Mouse (Mus musculus) right cerebral cortex, postnatal 4 days (tissue): ENCODE data around the gene Gsg1.

ENCODE experiments used
- DNase-seq: peaks from one replicate; pipeline ENCODE4 v3.0.0-alpha.2; 2022

The Gsg1 gene

DNA sequence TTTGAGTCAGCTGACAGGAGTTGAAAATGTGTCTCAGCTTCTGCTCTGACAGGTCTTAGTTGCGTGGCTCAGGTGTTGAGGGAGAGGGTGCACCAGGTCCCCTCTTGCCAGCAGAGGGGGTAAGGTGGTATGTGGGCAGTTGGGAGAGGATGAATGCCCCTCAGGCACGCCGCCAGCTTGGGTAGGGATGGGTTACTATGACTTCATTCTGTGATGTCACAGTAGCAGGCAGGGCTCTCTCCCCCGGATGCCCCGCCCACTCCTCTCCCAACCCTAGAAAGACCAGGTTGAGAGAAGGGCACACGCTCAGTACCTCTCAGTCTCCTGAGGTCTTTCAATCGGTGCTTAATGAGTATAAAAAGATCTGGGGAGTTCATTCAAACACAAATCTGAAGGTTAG, at the start of gene Gsg1:
Gsg1 (minus strand) TSS at position 199 of the 400 bp plus-strand sequence.
- no peak for DNase-seq

DNA sequence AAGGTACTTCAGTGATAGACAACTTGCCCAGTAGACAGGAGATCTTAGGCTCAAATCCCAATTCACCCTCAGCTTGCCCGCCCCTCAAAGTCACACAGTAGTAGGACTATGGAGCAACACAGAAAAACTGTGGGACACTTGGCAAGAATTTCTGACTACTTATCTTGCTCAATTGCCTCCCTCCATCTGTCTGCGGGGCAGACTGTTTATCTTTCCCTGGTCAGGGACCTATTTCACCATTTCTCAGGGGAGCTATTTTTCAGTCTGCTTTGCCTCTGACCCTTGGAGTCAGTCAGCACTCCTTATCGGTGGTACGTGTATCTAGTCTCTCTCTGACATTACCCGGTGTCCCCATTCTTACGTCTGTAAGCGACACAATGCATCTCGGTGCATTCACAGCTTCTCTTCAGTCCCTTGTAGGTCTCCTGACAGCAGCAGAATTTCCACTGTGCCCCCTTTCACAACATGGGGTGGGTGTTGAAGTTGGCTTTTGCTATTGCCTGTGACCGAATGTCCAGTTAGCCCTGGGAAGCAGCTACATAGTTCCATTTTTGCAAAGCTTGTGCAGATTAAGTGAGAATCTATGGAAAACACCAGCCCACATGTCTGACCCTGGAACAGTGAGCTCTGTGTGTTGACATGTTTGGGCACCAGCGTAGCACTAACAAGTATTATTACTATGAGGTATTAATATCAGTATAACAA, 48.4 kb upstream of the Gsg1 start:
- DNase-seq: no peak

DNA sequence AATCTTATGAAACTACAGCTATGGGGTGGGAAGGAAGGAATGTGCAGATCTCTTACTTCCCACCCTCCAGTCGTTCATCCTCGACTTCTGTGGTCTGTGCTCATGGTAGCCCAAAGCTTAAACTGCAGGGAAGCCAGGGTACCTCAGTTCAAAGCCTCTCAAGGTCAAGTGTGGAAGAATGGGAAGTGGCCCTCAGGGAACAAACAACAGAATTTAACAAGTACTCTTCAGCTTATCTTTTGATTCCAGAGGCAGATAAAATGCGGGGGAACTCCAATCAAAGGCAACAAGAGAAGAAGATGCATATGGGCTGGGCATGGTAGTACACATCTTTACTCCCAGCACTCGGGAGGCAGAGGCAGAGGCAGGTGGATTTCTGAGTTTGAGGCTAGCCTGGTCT, 46.3 kb upstream of the Gsg1 start:
- no peak for DNase-seq

DNA sequence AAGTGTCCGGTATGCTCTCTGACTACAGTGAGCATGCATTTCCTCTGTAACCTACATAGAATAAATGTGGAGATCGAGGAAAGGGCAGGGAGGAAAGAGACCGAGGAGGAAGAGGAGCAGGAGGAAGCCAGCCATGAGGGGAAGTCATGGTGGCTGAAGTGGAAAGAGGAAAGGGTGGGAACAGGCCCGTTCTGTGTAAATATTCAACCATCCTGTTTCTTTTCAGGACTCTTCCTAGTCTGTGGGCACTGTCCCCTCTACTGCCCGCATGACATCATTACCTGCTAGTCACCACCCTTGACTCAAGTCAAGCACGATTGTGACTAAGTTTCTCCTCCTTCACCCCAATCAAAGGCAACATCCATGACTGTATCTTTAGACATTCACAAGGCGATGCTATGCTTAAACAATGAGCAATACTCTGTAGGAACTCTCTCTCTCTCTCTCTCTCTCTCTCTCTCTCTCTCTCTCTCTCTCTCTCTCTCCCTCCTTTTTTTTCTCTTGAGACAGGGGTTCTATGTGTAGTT, 44.9 kb upstream of the Gsg1 start:
- DNase-seq: no peak

DNA sequence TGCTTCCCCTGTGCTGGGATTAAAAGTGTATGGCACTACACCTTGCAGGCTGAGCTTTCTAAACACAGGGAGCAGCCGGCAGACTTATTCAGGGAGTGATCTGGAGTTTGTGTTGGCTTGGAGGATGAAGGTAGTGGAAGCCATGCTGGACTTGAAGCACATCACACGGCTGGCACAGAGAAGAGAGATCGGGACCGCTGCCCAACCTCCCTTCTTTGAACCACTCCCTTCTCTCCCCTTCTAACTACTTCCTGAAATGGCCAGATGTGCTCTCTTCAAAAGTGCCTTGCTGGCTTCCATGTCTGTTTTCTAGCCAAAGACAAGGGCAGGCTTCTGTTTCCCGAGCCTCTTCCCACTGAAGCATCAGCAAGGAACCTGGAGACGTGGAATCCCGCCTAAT, 43.4 kb upstream of the Gsg1 start:
- no peak for DNase-seq

DNA sequence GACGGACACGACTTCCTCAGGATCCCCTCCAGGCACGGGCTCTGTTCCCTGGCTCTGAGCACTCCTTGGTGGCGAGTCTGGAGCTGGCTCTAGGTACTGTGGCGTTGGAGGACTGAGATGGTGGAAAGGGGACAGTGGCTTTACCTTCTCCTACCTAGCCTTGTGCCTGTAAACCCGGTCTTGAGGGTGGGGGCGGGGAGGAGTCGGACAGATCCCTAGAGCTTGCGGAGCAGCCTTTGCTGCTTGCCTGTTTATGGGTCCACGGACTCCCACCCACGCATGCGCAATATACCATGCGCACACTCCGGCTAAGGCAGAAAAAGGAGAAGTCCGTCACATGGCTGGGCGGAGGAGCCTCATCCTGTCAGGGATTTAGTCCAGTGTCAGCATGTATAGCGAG, 42.1 kb upstream of the Gsg1 start:
- no peak for DNase-seq

DNA sequence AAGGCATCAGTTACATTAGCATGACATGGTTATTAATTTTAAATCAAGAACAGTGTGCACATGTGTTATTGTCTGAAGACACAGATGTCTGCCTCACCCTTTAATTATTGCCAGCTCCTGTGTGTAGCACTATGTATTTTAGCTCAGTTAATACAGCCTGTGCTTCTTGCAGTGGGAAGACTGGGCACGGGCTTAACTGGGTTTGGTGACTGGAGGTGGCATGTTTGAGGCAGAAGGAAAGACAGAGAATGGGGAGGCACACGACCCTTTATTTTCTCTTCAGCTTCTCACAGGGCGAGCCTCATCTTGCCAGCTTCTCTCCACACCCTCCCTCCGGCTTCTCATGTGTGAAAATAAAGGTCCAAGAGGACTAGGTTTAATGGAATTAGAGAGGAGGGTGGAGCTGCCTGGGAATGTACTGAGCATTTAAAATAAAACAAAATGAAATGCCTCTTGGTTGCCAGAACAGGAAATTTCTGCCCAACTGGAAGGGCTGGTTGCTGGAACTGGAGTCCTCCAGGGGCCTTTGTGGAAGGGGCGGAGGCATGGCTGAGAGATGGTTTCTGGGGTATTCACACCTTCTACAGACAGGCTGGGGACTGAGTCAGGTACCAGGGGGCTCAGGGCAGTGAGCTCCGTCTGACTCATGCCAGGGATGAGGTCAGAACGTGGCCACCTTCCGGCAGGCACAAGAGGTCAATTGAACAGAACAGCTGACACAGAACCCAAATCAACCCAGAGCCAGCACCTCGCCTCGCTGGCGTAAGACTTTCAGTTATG, 41.1 kb upstream of the Gsg1 start:
- peak; percentile 17 for DNase-seq

DNA sequence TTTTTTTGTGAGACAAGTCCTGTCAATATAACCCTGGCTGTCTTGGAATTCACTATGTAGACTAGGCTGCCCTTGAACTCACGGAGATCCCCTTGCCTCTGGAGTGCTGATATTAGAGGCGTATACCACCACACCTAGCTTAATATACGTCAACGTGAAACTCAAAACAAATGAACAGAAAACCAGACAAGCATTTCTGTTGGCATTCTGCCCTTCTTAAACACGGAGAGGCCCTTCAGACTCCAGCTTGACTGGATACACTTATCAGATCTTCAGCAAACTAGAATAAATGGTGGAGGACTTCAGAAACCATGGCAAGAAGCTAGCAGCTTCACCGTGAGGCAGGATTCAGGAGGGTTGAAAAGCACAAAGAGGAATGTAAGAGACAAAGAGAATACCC, 40.0 kb upstream of the Gsg1 start:
- no peak for DNase-seq

DNA sequence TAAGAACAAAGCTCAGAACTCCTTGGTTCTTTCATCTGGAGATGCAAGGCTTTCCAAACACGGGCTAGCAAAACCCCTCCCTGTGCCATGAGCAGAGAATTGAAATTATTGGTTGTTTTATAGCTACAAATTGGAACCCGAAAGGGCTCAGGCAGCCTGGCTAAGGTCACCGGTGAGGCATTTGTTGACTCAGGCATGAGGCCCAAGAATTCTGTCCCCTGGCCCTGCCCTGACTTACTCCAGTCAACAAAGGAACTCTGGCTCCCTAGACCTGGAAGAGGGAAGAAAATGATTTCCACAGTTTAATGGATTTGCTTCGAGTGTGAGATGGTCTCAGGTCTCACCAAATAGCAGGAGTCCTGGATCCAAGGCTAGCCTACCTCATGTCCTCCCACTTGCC, 38.2 kb upstream of the Gsg1 start:
- DNase-seq: no peak

DNA sequence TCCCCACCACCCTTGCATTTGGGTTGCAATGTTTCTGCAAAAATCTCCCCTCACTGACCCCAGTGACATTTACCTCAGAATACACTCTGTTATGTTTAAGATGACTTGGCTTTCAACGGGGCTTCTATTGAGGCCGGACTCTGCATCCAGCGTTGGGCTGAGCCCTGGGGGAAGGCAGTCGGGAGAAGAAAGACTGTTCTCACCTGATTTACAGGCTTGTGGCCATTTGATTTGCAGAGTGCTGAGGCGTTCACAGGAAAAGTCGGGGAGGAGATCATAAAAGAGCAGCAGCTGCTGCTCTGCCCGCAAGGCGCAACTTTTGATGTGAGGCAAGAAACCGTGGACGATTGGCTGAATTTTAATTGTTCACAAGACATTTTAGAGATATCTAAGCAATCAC, 25.7 kb upstream of the Gsg1 start:
- no peak for DNase-seq

DNA sequence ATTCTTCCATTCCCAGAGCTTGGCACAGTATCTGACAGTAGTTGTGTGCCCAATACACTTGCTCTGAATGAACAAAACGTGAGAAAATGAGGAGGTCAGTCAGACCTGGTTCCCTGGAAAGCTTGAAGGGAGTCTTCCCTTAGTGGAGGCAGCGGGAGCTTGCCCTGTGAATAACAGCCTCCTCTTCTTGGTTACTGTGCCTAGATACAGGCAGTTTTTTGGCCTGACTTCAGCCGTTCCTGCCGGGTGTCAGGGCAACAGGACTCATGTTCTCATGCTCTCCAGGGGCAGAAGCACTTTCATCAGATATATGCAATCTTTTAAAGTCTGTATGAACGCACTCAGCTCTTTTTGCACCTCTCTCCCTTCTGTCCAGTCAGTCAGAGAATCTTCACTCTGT, 25.1 kb upstream of the Gsg1 start:
- DNase-seq: no peak

DNA sequence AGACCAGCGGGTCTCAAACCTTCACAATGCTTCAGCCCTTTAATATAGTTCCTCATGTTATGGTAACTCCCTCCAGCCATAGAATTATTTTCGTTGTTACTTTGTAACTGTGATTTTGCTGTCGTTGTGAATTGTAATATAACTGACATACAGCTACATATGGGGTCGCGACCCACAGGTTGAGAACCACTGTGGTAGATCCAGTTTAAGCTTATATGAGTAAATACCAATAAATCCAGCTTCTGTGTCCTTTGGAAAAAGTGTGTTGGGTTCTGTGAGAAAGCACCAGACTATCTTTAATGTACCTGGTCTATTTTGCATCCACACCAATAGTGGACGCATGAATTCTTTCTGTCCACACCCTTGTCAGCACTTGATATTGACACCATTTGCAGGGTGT, 24.2 kb upstream of the Gsg1 start:
- DNase-seq: no peak

DNA sequence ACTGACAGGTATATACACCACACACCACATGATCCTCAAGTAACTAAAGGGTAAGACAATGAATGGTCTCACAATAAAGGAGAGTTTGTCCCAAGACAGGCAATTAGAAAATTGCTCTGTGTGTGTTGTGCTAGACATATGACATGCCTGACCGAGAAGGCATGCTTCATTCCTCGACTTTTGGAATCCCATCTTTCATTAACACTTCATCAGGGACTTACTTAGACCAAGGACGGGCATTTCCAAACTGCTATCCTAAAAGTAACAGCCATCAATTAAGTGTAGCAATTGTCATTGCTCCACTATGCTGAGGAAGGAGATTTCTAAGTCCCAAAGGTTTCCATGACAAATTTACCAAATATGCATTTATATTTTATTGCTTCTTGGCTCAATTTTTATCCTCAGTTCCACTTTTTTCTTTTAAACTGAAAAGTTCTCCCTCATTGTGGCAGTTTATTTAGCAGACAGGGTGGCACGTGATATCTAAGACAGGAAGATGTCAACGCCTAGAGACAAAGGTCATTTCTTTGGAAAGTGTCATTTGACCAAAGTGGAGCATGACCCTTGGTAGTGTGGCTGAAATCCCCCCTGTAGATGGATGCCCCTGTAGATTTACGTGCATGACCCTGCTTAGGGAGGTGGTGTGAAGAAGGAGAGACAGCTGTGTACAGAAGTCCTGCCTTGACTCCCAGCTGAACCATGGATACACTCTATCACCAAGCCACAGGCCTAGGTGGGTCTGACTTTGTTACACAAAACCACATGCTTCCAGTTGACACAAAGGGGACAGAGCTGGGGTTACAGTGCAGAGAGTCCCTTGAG, 22.5 kb upstream of the Gsg1 start:
- DNase-seq: no peak

DNA sequence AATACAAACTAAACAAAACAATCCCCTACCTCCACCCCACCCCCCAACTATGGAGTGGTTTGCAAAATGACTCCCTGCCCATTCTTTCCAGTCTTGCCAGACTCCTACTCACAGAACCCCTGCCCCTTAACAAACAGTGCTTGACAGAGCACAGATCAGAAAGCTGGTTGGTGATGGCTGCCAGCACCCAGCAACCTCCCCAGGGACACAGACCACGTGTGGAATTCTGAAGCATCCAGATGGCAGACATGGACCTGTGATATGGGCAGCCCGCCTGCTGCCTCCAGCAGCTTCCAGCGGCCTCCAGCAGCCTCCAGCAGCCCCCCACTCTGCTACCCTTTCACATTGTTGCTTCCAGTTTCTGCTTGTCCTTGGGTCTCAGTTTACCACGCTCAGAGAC, 21.1 kb upstream of the Gsg1 start:
- no peak for DNase-seq

DNA sequence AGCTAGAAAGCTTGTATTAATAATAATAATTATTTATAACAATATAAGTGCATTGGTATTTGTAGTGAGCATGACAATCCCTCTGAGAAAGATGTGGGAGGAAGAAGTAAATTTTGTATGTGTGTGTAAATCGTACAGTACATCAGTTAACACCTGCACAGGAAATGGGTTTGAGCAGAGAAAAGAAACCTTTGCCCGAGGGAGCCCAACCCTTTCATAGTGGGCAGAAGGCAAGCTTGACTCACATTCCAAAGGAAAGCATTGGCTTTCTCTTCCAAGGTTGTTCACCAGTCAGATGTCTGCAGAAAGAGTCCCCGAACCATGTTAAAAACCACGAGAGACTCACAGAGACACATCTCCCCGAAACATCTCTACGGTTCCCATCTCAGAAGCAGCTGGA, 18.9 kb upstream of the Gsg1 start:
- DNase-seq: no peak

DNA sequence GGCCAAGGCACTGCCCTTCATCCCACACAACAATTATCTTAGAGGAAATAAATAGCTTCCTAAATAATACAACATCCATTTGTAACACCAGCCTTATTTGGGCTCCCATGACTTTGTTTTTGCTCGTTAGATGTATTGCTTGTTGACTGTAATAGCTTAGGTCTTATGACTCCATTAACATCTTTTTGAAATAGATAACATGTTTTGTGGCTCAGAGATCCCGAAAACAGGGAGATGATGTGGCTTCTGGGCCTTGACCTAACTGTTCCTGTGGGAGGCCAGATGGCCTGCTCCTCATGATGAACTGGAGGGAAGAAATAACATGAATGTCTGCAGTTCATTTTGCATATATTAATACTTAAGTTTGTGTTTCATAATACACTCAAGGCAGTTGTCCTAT, 17.6 kb upstream of the Gsg1 start:
- DNase-seq: no peak

DNA sequence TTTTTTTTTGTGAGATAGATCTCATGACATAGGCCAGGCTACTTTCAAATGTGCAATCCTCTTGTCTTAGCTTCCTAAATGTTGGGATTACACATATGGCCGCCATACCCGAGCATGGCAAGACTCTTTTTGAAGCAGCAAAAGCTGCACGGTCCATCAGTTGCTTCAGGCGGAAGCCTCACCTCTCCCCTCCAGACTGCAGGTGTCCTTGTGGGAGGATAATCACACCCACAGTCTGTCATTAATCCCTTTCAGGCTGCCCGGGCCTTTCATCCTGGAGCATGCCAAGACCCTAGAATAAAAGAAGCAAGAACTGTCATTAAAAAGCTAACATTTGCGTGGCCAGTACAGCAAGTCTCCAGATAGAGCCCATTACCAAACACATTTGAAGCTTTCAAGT, 15.5 kb upstream of the Gsg1 start:
- no peak for DNase-seq

DNA sequence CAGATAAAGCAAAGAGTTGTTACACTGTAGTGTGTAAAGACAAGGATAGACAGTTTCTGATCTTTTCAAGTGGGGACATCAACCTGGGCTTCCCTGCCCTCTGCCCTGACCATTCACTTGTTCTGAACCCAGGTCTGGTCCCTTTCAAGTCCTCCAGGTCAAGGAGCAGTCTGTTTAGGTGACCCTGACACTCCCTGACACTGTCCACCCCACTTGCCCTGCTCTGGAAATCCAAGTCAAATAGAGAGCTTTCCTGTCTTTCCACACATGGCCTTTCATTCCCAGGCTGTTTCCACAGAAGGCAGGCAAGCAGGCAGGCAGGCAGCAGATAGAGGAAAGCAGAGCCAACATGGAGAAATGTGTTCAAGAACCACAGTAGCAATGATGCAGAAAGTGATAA, 14.2 kb upstream of the Gsg1 start:
- DNase-seq: no peak

DNA sequence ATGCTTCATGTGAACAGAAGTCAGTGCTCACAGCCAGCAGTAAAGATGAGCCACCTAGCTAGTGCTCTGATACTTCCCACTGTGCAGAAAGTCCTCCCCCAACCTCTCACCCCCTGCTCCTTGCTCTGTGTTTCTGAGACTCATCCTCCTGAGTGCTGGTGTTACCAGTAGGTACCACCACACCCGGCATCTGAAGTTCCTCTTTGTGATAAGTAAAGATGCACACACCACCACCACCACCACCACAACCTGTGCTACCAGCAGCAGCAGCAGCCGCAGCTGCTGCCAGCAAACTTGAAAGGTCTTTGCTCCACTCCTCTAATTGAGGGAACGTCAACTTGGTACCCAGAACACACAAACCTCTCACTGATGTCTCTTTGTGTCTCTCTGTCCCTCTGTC, 13.1 kb upstream of the Gsg1 start:
- DNase-seq: no peak

DNA sequence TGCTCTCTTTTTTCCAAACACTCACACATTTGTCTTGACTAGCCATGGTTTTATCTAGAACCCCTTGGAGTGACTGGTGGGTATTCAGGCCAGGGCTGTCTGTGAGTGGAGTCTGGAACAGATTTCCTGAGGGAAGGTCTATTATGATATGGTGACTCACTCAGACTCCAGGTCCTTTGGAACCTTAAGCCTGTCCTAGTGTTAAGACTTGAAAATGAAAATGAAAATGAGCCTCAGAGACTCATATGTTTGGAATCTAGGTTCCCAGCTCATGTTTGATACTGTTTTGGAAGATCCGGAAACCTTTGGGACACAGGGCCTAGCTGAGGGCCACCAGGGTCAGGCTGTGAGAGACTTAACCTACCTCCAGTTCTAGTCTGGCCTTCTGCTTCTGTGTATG, 11.9 kb upstream of the Gsg1 start:
- no peak for DNase-seq

DNA sequence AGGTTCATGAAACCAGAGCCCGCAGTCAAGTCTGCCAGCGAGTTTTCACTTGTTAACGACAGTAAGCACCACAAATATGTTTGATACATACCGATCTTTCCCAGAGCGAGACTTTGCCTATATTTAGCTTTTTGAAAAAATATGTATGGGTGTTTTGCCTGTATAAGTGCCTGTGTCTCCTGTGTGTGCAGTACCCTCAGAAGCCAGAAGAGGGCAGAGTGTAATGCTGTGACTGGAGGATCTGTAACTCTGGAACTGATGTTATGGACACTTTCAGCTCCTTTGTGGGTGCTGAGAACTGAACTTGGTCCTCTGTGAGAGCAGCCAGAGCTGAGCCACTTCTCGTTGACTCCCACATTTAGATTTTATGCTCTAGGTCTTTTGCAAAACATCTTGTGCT, 10.0 kb upstream of the Gsg1 start:
- no peak for DNase-seq

DNA sequence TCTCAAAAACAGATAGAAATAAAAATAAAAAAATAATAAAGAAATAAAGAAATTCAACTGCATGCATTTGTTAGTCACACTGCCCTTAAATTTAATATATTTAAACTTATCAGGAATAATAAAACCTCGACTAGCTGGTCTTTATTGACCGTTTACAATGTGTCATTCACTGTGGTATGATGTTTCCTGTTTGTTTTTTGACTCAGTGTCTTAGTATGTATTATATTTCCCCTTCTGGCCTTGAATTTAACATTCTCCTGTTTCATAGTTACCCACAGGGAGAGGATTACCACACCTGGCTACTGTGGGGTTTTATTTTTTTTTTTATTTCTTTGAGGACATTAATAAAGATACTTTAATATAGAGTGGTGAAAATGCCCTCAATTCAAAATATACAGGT, 8.4 kb upstream of the Gsg1 start:
- no peak for DNase-seq

DNA sequence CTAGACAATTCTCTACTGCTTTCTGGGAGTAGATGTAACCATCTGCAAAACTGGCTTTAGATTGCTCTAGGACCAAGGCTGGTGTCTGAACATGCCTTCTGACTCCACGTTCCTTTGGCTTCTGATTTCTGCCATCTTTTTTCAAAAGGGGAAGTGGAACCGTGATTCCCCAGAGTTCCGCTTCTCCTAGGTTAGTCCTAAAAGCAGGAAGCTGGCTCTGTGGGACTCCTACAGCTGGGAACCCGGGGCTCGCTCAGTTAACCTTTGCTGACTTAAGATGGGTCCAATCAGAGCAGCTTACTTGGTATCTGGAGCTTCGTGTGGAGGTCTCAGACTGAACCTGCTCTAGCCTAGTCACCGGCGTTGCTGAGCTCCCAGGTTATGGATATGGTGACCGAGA, 7.0 kb upstream of the Gsg1 start:
- no peak for DNase-seq

DNA sequence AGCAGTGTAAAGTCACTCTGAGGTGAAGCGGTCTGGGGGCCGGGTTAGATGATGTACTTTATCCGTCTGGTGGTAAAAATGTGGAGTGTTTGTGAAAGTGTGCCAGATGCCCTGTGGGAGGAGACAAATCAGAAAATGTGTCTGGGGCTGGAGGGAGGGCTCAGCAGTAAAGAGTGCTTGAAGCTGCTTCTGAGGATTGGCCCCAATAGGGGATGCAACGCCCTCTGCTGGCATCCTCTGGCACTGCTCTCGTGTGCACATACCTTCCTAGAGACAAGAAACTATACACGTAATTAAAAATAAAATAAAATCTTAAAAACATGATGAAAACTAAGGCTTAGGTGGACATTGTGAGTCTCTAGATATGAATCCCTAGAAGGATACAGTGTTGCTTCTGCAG, 6.3 kb upstream of the Gsg1 start:
- no peak for DNase-seq
